Mouse (Mus musculus) E14TG2a.4 (cell line): ENCODE measurements around the gene Nans.
A peak's percentile ranks its signal among the peaks of the same experiment; 100 is the strongest.

Source experiments
- H3K27me3 ChIP-seq: 2 replicates; pipeline ENCODE4 v1.6.1; 2014; ENCODE audit warnings: low read length, control low read depth; ENCODE audit not compliant: insufficient read depth
- H3K36me3 ChIP-seq: 2 replicates; pipeline ENCODE4 v1.6.1; 2014; ENCODE audit warnings: low read length, control low read depth; ENCODE audit not compliant: insufficient read depth
- H3K4me1 ChIP-seq: replicated peaks from 2 replicates; pipeline ENCODE4 v1.6.1; 2014; ENCODE audit warnings: low read depth, low read length, control low read depth
- H3K4me3 ChIP-seq: replicated peaks from 2 replicates; pipeline ENCODE4 v1.5.1; 2014; ENCODE audit warnings: mild to moderate bottlenecking, low read length
- H3K9me3 ChIP-seq: 2 replicates; pipeline ENCODE4 v1.6.1; 2014; ENCODE audit warnings: low read length, control low read depth
- CTCF ChIP-seq: conservative IDR thresholded peaks from 2 replicates; pipeline ENCODE4 v1.5.1; 2014; ENCODE audit warnings: low read length
- NANOG ChIP-seq: IDR thresholded peaks from 2 replicates; pipeline ENCODE4 v1.6.1; 2014; ENCODE audit warnings: borderline replicate concordance, low read length, mixed read lengths
- POU5F1 ChIP-seq: IDR thresholded peaks from 2 replicates; pipeline ENCODE4 v1.6.1; 2014; ENCODE audit warnings: low read length, borderline replicate concordance

The Nans gene

GRCm38 (mm10) chr4:46520491-46520890 is 31.4 kb downstream of the Nans start:
- no peak overlapping the region for H3K4me3 ChIP-seq
- no peaks in the 10 kb centered on the region for H3K9me3 ChIP-seq
- H3K27me3 ChIP-seq: peaks cover 14% of the 10 kb centered on the region
- no peaks in the 10 kb centered on the region for H3K4me1 ChIP-seq
- TF ChIP-seq NANOG (no peak), POU5F1 (no peak), CTCF (no peak)
- H3K36me3 ChIP-seq: no peaks in the 10 kb centered on the region

- no peak for TF ChIP-seq CTCF
- Histone ChIP-seq H3K4me1 (no peaks in the 10 kb centered on the region), H3K9me3 (no peaks in the 10 kb centered on the region), H3K27me3 (peaks cover 18% of the 10 kb centered on the region), H3K4me3 (no peak overlapping the region), H3K36me3 (no peaks in the 10 kb centered on the region)
Measured at GRCm38 (mm10) chr4:46521457-46521856, 32.4 kb downstream of the Nans start.

GRCm38 (mm10) chr4:46523324-46523723 is 34.3 kb downstream of the Nans start:
- TF ChIP-seq POU5F1 (no peak), CTCF (no peak), NANOG (no peak)
- Histone ChIP-seq H3K27me3 (peaks cover 21% of the 10 kb centered on the region), H3K36me3 (no peaks in the 10 kb centered on the region), H3K9me3 (no peaks in the 10 kb centered on the region), H3K4me3 (no peak overlapping the region), H3K4me1 (peaks cover 8% of the 10 kb centered on the region)

- Histone ChIP-seq H3K4me1 (peaks cover 8% of the 10 kb centered on the region), H3K36me3 (no peaks in the 10 kb centered on the region), H3K9me3 (no peaks in the 10 kb centered on the region), H3K27me3 (peaks cover 34% of the 10 kb centered on the region), H3K4me3 (no peak overlapping the region)
- TF ChIP-seq CTCF: no peak
- TF ChIP-seq NANOG: no peak
- no peak for TF ChIP-seq POU5F1
Measured at GRCm38 (mm10) chr4:46526226-46526625, 37.2 kb downstream of the Nans start.

- Histone ChIP-seq H3K9me3 (no peaks in the 10 kb centered on the region), H3K36me3 (no peaks in the 10 kb centered on the region), H3K27me3 (peaks cover 29% of the 10 kb centered on the region), H3K4me1 (peaks cover 8% of the 10 kb centered on the region), H3K4me3 (peak overlapping the region; percentile 69)
- TF ChIP-seq CTCF: peak; percentile 62
- TF ChIP-seq NANOG: no peak
- no peak for TF ChIP-seq POU5F1
Measured at GRCm38 (mm10) chr4:46526798-46527557, 37.9 kb downstream of the Nans start.

- TF ChIP-seq POU5F1 (no peak), NANOG (no peak), CTCF (no peak)
- Histone ChIP-seq H3K27me3 (peaks cover 31% of the 10 kb centered on the region), H3K4me3 (peak overlapping the region; percentile 69), H3K9me3 (no peaks in the 10 kb centered on the region), H3K36me3 (no peaks in the 10 kb centered on the region), H3K4me1 (peaks cover 8% of the 10 kb centered on the region)
Measured at GRCm38 (mm10) chr4:46527558-46527926, 38.5 kb downstream of the Nans start.

GRCm38 (mm10) chr4:46529722-46530121 is 40.7 kb downstream of the Nans start:
- peaks cover 18% of the 10 kb centered on the region for H3K4me1 ChIP-seq
- H3K36me3 ChIP-seq: no peaks in the 10 kb centered on the region
- no peak for TF ChIP-seq POU5F1
- no peak for TF ChIP-seq NANOG
- TF ChIP-seq CTCF: no peak
- H3K9me3 ChIP-seq: no peaks in the 10 kb centered on the region
- peaks cover 48% of the 10 kb centered on the region for H3K27me3 ChIP-seq
- no peak overlapping the region for H3K4me3 ChIP-seq

GRCm38 (mm10) chr4:46532511-46532910 is 43.5 kb downstream of the Nans start:
- H3K9me3 ChIP-seq: no peaks in the 10 kb centered on the region
- TF ChIP-seq NANOG: no peak
- TF ChIP-seq POU5F1: no peak
- TF ChIP-seq CTCF: no peak
- H3K4me3 ChIP-seq: no peak overlapping the region
- no peaks in the 10 kb centered on the region for H3K36me3 ChIP-seq
- peaks cover 67% of the 10 kb centered on the region for H3K27me3 ChIP-seq
- H3K4me1 ChIP-seq: peaks cover 25% of the 10 kb centered on the region

- no peak overlapping the region for H3K4me3 ChIP-seq
- no peaks in the 10 kb centered on the region for H3K9me3 ChIP-seq
- H3K36me3 ChIP-seq: no peaks in the 10 kb centered on the region
- no peak for TF ChIP-seq POU5F1
- TF ChIP-seq NANOG: no peak
- no peak for TF ChIP-seq CTCF
- peaks cover 72% of the 10 kb centered on the region for H3K27me3 ChIP-seq
- H3K4me1 ChIP-seq: peaks cover 24% of the 10 kb centered on the region
Measured at GRCm38 (mm10) chr4:46532926-46533325, 43.9 kb downstream of the Nans start.
